Mouse (Mus musculus) forebrain, postnatal 0 days (tissue): ENCODE results near the gene Gstp2. TPM values are rescaled to one million over a fixed set of nuclear protein-coding genes. Genes with fewer than 3 reads are reported as not detected.
A peak's percentile ranks its signal among the peaks of the same experiment; 100 is the strongest.

ENCODE experiments used
- ATAC-seq: fragments of 200-750 bp; cut with Nextera tagmentation; 2 replicates; pipeline ENCODE4 v1.8.0; 2017; ENCODE audit warnings: mild to moderate bottlenecking, moderate library complexity
- DNase-seq: peaks from one replicate; pipeline ENCODE4 v3.0.0-alpha.2; 2015
- H3K27ac ChIP-seq: fragments of 300-500 bp; sonication (generic); 2 replicates; pipeline ENCODE4 v1.5.1; 2014; ENCODE audit warnings: low read depth, mild to moderate bottlenecking, antibody characterized with exemption, low read length, moderate library complexity, mixed read lengths
- H3K27me3 ChIP-seq: fragments of 300-500 bp; sonication (generic); 2 replicates; pipeline ENCODE4 v1.6.1; 2014; ENCODE audit warnings: mild to moderate bottlenecking, low read length, mixed read lengths; ENCODE audit not compliant: insufficient read depth
- H3K36me3 ChIP-seq: fragments of 300-500 bp; sonication (generic); 2 replicates; pipeline ENCODE4 v1.6.1; 2014; ENCODE audit warnings: mild to moderate bottlenecking, moderate library complexity; ENCODE audit not compliant: insufficient read depth
- H3K4me1 ChIP-seq: fragments of 300-500 bp; sonication (generic); 2 replicates; pipeline ENCODE4 v1.6.1; 2014; ENCODE audit warnings: antibody characterized with exemption; ENCODE audit not compliant: insufficient read depth
- H3K4me2 ChIP-seq: fragments of 300-500 bp; sonication (generic); 2 replicates; pipeline ENCODE4 v1.6.1; 2014; ENCODE audit warnings: low read depth, mild to moderate bottlenecking, moderate library complexity
- H3K4me3 ChIP-seq: fragments of 300-500 bp; sonication (generic); 2 replicates; pipeline ENCODE4 v1.5.1; 2014; ENCODE audit warnings: low read depth, low read length, mixed read lengths
- H3K9ac ChIP-seq: fragments of 300-500 bp; sonication (generic); 2 replicates; pipeline ENCODE4 v1.6.1; 2014; ENCODE audit warnings: mild to moderate bottlenecking
- H3K9me3 ChIP-seq: fragments of 300-500 bp; sonication (generic); 2 replicates; pipeline ENCODE4 v1.6.1; 2016; ENCODE audit warnings: low read length
- CTCF ChIP-seq: sonication (generic); IDR thresholded peaks from 2 replicates; pipeline ENCODE4 v1.5.1; 2016; ENCODE audit warnings: antibody characterized with exemption, control low read depth, low read depth
- WGBS: fragments of 180-500 bp; shearing (Covaris S2); extraction: QIAGEN DNeasy Blood & Tissue Kit; methylation state at CpG from one replicate; pipeline ENCODE4 v1.1.7; 2014; 5-methylcytosine and 5-hydroxymethylcytosine counted together
- polyA plus RNA-seq: library from polyadenylated mRNA; unstranded; fragments of >200 nt; fragmentation: Nextera tagmentation; extraction: Ambion mirVana; gene quantifications from 2 replicates; pipeline ENCODE4 v1.2.1, GENCODE M21; 2015
- total RNA-seq: library from RNA; depleted of rRNA; stranded (reverse); fragments of >200 nt; gene quantifications from 2 replicates; pipeline ENCODE4 v1.2.3, GENCODE M21; 2014

Gene Gstp2
- total and polyA plus RNA-seq, 2 experiments from 2014 or later, result 2.5 to 2.7 TPM

DNA sequence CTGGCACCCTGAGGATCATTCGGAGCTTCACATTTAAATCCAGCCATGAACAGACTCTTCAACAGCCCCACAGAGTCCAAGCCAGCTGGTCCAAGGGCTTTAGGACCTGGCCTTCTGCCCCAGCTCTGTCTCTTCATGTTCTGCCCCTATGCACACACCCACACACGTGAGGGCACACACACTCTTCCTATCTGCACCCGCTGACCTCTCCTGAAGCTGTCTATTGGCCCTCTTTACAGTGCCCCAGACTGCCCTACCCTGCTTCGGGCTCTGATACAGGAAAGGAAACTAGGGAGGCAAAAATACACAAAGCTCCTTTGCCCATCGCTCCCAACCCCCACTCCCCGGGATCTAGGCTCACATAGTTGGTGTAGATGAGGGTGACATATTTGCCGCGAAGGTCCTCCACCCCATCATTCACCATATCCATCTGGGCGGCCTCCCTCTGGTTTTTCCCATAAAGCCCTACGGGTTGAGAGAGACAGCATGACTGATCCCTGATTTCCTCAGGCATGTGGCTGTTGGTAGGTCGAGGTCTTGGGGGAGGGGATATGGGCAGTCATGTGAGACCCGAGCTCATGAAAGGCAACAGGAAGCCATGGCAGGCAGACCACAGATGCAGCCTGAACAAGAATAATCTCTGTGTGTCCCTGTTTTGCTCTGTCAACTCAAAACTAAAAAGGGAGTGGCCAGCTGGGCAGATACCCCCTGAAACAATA is 9.3 kb downstream of the Gstp2 start:
- Histone ChIP-seq H3K9ac (no peak overlapping the region), H3K27ac (no peak overlapping the region), H3K27me3 (no peaks in the 10 kb centered on the region), H3K4me2 (no peak overlapping the region), H3K9me3 (no peaks in the 10 kb centered on the region), H3K4me1 (0 out of 2 replicates have a peak, but pooled peaks cover 9% of the 10 kb centered on the region), H3K4me3 (no peak overlapping the region), H3K36me3 (no peaks in the 10 kb centered on the region; the same call in 1 of the 2 replicates)
- DNase-seq (no peak), ATAC-seq (no peak)
- 85% methylated on average over 12 of the region's 12 CpGs for WGBS
- TF ChIP-seq CTCF, result no peak

DNA sequence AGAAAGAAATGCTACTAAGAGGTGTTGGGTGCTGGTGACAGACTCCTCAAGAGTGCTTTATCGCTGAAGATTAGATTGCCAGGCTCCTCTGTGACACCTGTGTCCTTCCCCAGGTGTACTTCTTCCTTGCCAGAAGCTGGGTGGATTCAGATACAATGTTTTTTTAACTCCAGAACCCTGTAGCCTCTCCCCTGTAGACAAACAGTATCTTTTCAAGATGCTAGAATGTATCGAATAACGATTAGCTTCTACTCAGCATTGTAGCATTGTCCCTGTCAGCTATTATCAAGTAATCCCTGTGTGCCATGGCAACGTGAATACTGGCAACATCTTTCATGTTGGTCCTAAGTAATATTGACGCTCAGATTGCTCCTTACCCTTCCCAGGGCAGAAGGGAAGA is 12.1 kb downstream of the Gstp2 start:
- H3K9ac ChIP-seq, result no peak overlapping the region
- 51% methylated on average over 5 of the region's 5 CpGs for WGBS
- no peak for TF ChIP-seq CTCF

DNA sequence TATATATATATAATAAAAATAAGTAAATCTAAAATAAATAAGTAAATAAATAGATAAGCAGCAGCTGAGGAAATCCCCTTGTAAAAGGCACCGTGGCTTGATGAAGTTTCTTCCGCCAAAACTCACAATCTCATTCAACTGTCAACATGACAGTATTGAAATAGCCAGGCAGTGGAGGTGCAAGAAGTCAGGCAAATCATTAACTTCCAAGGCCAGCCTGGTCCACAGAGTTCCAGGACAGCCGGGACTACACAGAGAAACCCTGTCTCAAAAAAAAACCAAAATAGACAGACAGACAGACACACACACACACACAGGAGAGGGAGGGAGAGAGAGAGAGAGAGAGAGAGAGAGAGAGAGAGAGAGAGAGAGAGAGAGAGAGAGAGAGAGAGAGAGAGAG is 12.5 kb downstream of the Gstp2 start:
- H3K4me3 ChIP-seq, result no peak overlapping the region
- 0 out of 2 replicates have a peak, but pooled peaks cover 8% of the 10 kb centered on the region for H3K4me1 ChIP-seq
- no peak overlapping the region for H3K9ac ChIP-seq
- H3K9me3 ChIP-seq, result no peaks in the 10 kb centered on the region
- no peaks in the 10 kb centered on the region for H3K27me3 ChIP-seq
- H3K36me3 ChIP-seq, result no peaks in the 10 kb centered on the region; the same call in 1 of the 2 replicates
- no peak for TF ChIP-seq CTCF
- no peak overlapping the region for H3K4me2 ChIP-seq
- WGBS, result 87% methylated on average over 3 of the region's 3 CpGs
- DNase-seq (no peak), ATAC-seq (no peak)
- no peak overlapping the region for H3K27ac ChIP-seq

More for the DNA sequence above, 12.1 kb downstream of the Gstp2 start:
- DNase-seq (no peak), ATAC-seq (no peak)
- Histone ChIP-seq H3K4me2 (no peak overlapping the region), H3K27ac (no peak overlapping the region), H3K4me3 (no peak overlapping the region), H3K9me3 (no peaks in the 10 kb centered on the region), H3K36me3 (no peaks in the 10 kb centered on the region; the same call in 1 of the 2 replicates), H3K4me1 (0 out of 2 replicates have a peak, but pooled peaks cover 9% of the 10 kb centered on the region), H3K27me3 (no peaks in the 10 kb centered on the region)

DNA sequence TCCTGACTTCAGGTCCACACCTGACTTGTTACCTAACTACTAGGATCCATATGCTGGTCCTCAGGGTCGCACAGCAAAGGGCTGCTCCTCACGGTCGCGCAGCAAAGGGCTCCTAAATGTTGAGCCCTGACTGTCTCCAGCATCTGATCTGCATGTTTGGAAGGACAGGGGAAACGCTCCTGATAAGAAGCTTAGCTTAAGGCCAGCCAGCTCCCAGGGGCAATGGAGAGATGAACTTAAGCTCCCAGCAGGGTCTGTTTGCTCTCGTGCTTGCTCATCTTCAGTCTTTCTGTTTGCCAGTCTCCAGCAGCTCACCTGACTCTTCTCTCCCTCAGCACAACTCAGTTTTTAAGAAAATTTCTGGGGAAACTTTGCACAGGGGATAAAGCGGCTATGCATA is 13.2 kb downstream of the Gstp2 start:
- no peak for DNase-seq
- no peaks in the 10 kb centered on the region for H3K27me3 ChIP-seq
- no peak overlapping the region for H3K4me2 ChIP-seq
- no peak overlapping the region for H3K9ac ChIP-seq
- no peaks in the 10 kb centered on the region for H3K9me3 ChIP-seq
- no peaks in the 10 kb centered on the region; the same call in 1 of the 2 replicates for H3K36me3 ChIP-seq
- TF ChIP-seq CTCF, result no peak
- H3K4me3 ChIP-seq, result no peak overlapping the region
- ATAC-seq, result no peak
- 47% methylated on average over 7 of the region's 7 CpGs for WGBS
- H3K27ac ChIP-seq, result no peak overlapping the region
- 0 out of 2 replicates have a peak, but pooled peaks cover 5% of the 10 kb centered on the region for H3K4me1 ChIP-seq

DNA sequence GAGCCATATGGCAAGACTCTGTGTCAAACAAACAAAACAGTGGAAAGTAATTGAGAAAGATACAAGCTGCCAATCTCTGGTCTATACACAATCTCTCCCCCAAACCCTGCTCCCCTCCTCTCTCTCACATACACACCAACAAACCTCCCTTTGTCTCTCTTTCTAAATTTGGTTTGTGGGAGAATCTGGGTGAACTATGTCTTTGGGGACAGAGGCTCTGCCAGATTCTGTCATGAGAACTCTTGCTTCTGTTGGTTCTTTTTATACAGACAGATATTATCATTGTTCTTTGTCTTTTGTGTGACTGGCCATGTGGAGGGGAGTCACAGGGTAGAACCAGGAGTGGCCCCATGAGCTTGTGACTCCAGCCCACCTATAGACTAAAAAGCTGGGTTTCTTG is 18.2 kb downstream of the Gstp2 start:
- ATAC-seq, result no peak
- no peak for TF ChIP-seq CTCF

DNA sequence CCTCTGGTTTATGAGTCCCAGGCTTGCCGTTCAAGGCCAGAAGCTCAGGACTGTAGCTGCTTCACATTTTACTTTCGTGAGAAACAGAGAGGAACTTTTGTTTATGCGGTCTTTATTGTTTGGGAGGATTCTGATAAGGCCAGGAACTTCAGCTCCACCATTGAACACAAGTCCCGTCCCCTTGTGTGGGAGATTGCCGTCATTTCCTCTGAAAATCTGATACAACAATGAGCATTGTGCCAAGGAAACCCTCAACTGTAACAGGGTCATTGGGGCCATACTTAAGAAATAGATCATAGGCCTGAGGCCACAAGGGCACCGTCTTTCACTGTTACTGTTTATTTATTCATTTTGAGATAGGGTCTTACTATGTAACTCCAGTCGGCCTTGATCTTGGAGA is 22.6 kb downstream of the Gstp2 start:
- no peaks in the 10 kb centered on the region for H3K27me3 ChIP-seq
- H3K9me3 ChIP-seq, result 0 out of 2 replicates have a peak, but pooled peaks cover 3% of the 10 kb centered on the region
- WGBS, result 83% methylated on average over 7 of the region's 7 CpGs
- no peak overlapping the region for H3K4me2 ChIP-seq
- DNase-seq (no peak), ATAC-seq (no peak)
- H3K36me3 ChIP-seq, result no peaks in the 10 kb centered on the region
- no peak for TF ChIP-seq CTCF
- no peaks in the 10 kb centered on the region for H3K4me1 ChIP-seq
- no peak overlapping the region for H3K9ac ChIP-seq
- no peak overlapping the region for H3K27ac ChIP-seq
- H3K4me3 ChIP-seq, result no peak overlapping the region

More for the DNA sequence above, 18.2 kb downstream of the Gstp2 start:
- H3K36me3 ChIP-seq, result no peaks in the 10 kb centered on the region
- no peak overlapping the region for H3K9ac ChIP-seq
- H3K9me3 ChIP-seq, result 0 out of 2 replicates have a peak, but pooled peaks cover 3% of the 10 kb centered on the region
- H3K4me3 ChIP-seq, result no peak overlapping the region
- DNase-seq, result no peak
- H3K4me1 ChIP-seq, result no peaks in the 10 kb centered on the region
- no peak overlapping the region for H3K4me2 ChIP-seq
- no peaks in the 10 kb centered on the region for H3K27me3 ChIP-seq
- H3K27ac ChIP-seq, result no peak overlapping the region

DNA sequence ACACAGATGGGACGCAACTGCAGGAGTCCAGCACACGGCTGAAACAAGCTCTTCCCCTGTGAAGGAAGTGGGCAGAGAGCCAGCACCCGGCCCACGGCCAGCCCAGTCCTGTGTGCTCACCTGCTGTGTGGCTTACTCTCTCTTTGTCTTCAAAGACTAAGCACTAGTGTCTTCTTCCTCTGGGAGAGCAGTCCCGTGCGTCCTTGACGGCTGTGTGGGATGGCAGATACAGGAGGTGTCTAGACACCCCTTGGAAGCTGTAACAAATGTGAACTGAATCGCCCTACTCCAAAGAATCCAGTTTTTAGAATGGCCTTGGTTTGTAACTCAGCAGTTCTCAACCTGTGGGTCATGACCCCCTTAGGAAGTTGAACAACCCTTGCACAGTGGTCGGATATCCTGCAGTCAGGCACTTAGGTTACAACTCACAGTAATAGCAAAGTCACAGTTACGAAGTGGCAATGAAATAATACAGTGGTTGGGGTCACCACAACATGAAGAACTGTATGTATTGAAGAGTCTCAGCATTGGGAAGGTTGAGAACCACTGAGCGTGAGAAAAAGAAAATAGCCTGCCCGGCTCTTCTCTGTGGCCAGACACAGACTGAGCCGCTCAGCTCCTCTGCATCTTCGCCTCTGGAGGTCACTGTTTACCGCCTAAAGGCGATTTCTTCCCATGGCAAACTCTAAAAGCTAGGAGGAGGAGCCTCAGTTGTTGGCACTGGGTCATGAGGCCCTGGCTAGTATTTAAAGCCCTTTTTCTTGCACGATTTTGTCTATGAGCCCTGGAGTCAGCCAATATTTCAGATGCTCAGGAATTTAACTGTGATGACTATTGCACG is 26.9 kb downstream of the Gstp2 start:
- H3K4me2 ChIP-seq, result no peak overlapping the region
- ATAC-seq (peak; percentile 89), DNase-seq (peak; percentile 85)
- H3K4me3 ChIP-seq, result no peak overlapping the region
- H3K4me1 ChIP-seq, result no peaks in the 10 kb centered on the region
- H3K27ac ChIP-seq, result no peak overlapping the region
- WGBS, result 25% methylated on average over 18 of the region's 18 CpGs
- H3K36me3 ChIP-seq, result no peaks in the 10 kb centered on the region
- no peak overlapping the region for H3K9ac ChIP-seq
- peak; percentile 75 for TF ChIP-seq CTCF
- H3K27me3 ChIP-seq, result no peaks in the 10 kb centered on the region
- no peaks in the 10 kb centered on the region for H3K9me3 ChIP-seq
